Mouse (Mus musculus): ENCODE measurements around the gene Cited2.

Gene Cited2

DNA sequence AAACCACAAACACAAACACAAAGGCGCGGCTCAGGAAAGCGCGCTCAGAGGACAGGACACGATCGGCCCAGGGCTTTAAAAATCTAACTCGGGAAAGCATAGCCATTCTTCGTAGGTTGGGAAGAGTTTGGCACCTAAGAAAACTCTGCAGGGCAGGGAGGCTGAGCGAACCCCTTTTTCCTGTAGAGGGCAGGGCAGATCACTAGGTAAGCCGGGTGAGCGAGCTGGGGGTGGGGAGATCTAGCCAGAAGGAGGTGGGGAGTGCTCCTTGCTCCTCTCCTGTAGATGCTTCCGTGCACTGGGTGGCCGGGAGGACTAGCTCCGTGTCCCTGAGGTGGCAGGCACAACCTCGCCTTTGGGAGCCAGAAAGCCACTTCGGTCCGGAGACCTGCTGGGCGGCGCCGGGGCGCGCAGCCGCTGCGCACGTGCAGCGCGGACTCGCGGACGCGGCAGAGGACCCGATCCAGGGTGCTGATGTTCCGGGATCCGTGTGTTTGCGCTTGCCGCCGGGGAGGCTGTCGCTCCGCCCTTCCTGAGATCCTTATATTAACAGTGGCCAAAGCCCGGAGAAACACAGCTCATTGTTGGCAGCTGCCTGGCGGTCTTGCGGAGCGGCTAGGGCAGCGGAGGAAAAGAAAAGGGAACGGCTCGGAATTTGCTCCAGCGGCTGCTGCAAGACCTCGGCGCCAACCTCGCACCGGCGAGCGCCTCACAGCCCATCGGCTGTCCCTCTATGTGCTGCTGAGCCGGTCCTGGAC, at the start of gene Cited2:
TSS of gene Cited2 (plus strand) at position 566 of the 758 bp plus-strand sequence.
- DNase-seq (ENCODE audit: low read depth) = peak; percentile 91

DNA sequence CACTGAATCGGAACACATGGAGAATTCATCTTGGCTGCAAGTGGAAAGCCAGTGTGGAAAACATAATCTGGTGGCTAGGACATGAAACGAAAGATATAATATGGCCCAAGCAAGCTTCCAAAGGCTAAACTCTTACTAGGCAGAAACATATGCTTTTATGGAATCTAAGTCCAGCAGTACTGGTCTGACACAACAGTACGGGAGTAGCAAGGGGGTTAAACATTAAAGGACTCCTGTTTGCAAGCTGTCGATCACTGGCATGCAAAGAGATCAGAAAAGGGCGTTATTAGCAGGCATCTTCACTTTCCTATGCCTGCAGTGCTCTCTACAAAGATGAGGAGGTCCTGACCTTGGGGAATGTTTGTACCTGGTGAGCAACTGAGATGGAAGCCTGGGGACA, 48.6 kb upstream of the Cited2 start:
- no peak for DNase-seq (ENCODE audit: low read depth)

DNA sequence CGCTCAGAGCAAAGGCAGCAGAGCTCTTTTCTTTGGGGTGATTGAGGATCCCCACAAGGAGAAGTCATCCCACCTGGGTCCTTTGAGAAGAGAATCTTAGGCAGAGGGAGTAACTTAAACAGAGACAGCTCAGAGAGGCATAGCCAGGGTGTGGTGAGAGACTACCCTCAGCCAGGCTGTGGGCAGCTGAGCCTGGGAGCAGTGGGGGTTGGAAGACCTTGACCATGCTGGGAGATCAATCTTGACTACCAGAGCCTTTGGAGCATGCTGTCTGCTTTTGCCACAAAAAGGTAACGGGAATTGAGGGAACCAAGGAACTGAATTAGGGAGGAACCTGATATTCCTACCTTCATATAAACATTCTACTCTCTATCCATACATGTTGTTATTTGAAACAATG, 48.1 kb upstream of the Cited2 start:
- no peak for DNase-seq (ENCODE audit: low read depth)

DNA sequence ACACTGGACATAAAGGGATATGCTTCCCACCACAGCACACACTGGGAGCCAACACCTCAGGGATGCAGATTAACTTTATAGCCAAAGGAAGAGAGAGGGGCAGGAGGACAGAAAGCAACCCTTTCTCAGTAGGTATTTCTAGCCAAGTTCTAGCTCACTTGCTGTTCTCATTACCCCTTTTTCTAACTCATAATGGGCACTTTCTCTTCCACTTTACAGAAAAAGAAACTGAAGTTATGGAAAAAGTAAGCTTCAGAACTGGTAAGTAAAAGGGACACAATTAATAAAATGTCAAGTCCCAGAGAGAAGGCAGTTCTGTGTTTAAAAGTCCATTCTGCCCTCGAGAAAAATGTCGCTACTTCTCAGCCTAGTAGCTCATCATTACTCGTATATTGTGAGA, 46.6 kb upstream of the Cited2 start:
- DNase-seq (ENCODE audit: low read depth) = no peak

DNA sequence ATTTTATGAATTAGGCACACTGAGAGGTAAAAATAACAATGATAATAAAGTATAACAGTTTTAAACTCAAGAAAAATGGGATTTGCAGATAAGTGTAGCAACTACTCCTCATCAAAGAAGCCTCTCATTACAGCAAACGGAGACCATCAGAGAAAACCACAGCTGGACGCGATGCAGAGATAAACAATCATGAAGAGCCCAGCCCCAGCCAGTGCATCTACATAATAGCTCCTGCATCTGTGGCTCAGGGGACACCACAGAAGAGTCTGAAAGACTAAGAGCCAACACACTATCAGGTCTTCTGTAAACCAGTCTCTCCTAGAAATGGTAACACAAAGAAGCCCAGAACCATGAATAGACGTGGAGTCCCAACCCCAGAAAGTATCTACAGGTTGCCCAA, 45.7 kb upstream of the Cited2 start:
- DNase-seq (ENCODE audit: low read depth) = no peak

DNA sequence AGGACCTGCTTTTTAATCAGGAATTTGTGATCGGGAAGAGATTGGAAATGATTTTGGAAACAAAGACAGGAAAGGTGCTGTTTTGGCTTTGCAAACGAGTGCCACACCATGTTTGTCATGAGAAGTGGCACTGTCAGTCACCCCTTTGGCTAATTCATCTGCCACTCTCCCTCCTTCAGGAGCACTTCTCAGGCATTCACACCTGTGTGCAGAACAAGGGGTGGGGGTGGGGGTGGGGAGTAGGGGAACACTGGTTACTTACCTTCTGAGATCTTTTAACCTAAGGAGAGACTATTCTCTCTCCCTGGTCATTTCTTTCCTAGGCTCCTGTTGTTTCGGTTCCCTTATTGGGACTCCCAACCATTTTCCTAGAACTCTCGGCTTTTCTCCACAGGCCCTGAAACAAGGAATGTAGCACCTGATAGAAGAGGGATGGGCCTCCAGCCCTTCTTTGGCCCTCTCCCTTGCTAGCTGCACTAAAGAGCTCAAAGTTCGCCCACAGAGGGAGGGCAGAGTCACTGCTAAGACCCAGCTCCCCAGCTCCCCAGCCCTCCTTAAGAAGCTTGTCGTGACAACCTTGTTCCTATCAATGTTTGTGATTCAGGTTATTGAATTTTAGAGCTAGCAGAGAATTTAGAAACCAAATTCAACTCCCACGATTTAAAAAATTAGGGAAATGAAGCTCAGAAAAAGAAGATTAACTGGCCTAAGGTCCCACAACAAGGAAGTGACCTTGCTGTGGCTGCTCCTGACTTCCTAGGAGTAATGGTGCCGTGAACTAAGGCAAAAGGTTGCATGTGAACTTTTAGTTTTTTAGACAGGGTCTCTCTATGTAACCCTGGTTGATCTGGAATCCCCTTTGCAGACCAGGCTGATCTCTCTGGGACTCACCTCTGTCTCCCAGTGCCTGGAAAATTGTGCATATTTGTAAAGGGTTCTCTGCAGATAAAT, 42.3 kb upstream of the Cited2 start:
- DNase-seq (ENCODE audit: low read depth) = no peak

DNA sequence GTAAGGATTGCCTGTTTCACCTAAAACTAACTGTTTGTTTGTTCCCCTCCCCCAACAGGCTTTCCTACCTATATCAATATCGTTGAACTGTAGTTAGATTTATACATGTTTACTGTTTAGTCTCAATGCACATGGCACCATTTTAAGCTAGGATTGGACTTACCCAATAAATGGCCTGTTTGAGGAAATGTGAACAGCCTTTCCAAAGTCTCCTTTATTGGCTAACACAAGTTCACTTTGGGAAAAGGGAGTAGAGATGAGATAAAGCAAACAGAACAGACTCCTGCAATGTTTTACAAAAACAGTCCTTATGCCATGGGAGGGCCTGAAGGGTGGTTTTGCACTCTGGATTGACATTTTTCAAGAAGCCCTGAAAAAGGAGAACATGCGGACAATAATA, 41.6 kb upstream of the Cited2 start:
- no peak for DNase-seq (ENCODE audit: low read depth)

DNA sequence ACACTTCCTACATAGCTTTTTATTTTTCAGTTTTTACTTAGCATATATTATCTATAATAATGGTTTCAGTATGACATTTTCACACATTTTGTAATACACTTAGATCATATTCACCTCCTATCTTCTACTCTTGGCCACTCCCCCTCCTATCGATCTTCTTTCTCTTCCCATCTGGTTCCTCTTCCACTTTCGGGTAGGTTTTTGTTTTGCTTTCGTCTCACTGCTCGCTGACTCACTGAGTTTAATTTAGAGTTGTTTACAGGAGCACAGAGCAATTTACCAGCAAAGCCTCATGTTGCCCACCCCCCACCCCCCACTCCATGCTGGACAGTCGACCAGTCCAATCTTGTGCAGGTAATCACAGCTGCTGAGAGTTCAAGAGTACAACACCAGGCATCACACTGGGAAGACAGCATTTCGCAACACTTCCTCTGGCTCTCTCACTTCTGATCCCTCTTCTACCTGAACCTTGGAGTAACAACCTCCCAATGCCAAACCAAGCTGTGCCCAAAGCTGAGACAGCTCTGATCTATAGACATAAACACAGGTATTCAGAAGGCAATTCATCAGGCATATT, 39.1 kb upstream of the Cited2 start:
- DNase-seq (ENCODE audit: low read depth) = no peak

DNA sequence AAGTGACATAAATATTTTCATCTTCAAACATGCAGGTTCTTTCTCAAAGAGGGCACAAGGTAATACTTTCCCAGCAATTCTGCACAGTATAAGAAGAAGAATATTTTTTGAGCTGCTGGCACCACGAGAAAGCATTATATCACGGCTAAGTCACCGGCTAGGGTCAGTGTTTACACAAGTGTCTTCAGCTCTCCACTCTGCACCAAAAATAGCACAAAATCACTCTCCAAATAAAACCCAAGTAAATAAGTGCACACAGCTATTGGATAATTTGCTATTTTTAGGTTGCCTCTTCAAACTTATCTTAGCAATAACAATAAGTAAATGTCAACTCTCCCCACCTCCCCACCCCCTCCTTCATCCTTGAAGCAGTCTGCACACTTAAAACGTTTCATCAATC, 33.2 kb upstream of the Cited2 start:
- no peak for DNase-seq (ENCODE audit: low read depth)

DNA sequence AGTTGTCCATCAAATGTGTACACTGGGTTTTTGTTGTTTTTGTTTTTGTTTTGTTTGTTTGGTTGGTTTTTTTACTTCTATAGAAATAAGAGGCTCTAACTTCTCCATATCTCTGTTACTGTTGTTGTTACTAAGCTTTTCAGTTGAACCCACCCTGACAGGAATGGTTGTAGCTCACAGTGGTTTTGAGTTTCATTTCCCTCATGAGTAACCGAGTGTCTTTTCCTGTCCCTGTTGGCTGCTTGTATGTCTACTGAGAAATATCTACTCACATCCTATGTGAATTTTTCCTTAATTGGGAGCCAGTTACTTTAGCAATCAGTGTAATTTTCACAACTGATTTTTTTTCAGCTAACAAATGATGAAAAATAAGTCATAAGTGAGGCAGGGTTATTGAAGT, 31.3 kb upstream of the Cited2 start:
- no peak for DNase-seq (ENCODE audit: low read depth)

DNA sequence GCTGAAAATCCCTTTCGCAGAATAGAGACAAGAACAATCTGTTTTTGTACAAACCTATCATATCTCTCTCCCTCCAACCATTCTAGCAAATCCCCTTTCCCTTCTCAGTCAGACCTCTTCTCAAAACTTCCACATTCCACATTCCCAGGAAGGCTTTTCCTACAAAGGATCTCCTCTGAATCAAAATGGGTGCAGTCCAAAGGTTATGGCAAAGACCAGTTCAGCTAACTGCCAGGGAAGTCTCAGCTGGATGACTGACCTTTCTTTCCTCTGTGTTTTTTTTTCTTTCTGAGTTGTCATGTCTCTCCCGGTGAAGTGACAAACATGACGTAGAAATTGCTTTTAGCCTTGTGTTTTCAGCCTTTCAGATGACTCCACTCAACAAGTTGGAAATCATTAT, 27.2 kb upstream of the Cited2 start:
- DNase-seq (ENCODE audit: low read depth) = no peak

DNA sequence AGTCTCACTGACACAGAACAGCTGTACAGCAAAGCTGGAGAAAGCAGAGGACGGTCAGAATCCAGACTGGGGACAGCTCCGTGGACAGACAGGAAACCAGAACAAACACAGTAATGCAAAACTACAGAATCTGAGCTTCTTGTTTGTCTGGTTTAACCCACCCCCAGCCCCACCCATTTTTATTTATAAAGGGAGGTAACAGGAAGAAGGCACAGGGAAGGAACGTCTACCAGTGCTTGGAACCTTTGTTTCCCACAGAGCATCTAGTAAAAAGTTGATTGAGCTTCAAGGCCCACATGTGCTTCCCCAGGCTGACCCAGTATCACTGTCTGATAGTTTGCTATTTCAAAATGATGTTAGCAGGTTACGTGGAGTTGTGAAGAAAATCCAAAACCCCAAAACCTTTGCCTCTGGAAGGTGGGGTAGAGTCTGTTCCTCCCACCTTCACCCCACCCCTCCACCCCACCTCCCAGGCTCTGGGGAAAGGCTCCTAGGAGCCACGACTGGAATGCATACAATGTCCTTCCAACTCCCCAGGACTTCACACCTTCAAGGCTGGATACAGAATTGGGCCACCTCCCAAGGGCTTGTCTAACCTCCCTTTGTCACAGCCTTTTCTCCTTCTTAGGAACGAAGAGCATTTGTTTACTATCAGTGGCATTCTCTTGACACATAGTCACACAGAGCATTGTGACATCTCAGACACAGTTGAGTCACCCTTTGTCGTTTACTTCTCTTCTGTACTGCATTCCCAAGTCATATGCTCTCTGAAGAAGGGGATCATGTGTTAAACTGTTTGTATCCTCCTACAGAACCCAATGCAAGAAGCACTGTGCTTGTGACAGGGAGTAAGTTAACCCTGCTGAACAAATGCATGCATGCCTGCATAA, 25.4 kb upstream of the Cited2 start:
- DNase-seq (ENCODE audit: low read depth) = no peak

DNA sequence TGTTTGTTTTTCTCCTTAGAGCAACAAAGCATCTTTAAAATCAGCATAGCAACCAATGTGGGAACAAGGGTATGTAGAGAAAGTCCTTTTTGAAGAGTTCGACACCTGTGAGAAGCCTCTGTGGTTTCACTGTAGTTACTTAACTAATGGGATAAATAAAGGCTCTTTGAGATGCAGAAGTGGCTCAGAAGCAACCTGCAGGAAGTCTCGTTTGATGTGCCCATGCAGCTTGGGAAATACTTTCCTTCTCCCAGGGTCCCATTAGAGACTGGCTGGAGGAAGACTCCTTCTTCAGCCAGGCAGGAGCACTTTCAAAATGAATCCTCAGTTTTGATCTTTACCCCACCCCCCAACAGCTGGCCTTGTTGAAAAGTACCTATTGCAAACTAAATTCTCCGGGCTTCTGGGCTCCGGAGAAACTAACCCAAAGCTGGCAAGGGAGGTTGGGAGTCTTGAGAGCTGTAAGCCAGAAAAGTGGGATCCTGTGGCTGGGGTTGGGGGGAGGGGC, 17.5 kb upstream of the Cited2 start:
- no peak for DNase-seq (ENCODE audit: low read depth)

DNA sequence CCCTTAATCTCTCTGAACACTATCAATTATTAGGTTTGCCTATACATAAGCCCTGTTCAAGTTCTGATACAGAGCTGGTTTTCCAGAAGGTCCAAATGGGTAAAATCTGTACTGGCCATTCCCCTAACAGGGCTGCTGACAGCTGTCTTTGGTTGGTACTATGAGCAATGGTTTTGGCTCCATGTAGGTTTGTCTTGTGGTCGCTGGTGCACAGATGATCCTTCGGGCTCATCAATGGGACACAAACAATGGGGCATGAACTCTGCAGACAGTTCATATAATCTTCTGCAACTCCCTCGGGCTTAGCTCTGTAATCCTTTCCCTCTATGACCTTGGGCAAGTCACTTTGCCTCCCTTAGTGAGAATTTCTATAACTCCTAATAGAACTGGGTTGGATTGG, 12.3 kb upstream of the Cited2 start:
- no peak for DNase-seq (ENCODE audit: low read depth)

DNA sequence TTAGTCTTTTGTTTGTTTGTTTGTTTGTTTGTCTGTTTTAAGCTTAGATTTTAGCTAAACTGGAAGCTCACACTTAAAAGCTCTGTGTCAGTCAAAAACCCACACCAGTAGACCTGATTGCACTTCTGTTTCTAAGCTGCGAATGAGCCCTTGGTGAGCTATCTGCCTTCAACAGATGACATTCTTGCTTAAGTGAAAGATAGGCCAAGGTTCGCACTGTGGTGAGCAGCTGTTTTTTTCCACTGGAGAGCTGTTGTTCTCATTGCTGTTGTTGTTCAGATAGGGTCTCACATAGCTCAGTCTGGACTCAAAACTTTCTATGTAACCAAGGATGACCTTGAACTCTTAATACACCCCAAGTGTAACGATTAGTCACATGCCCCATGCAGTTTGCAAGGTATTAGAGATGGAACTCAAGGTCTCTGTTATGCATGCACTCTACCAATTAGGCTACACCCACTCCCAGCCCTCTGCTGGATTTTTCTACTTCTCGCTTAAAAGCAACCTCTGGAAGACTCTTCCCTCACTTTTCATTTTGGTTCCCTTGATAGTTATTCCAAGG, 3.9 kb upstream of the Cited2 start:
- DNase-seq (ENCODE audit: low read depth) = no peak

DNA sequence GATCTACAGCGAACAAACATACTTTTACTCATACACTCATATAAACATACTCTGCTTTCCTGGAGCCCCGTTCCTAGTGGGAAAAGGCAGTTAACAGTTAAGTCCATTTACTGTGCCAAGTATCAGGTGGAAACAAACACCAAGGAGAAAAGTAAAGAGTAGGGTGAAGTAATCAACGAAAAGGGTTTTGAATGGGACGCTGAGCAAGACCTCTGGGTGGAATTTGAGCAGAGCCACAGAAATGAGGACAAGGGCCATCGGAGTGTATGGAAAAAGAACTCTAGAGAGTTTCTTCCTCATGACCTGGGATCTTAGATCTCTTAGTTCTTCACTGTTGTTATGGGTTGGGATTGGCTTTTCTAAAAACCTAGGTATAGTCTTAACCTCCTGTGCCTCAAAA, 3.4 kb upstream of the Cited2 start:
- no peak for DNase-seq (ENCODE audit: low read depth)

DNA sequence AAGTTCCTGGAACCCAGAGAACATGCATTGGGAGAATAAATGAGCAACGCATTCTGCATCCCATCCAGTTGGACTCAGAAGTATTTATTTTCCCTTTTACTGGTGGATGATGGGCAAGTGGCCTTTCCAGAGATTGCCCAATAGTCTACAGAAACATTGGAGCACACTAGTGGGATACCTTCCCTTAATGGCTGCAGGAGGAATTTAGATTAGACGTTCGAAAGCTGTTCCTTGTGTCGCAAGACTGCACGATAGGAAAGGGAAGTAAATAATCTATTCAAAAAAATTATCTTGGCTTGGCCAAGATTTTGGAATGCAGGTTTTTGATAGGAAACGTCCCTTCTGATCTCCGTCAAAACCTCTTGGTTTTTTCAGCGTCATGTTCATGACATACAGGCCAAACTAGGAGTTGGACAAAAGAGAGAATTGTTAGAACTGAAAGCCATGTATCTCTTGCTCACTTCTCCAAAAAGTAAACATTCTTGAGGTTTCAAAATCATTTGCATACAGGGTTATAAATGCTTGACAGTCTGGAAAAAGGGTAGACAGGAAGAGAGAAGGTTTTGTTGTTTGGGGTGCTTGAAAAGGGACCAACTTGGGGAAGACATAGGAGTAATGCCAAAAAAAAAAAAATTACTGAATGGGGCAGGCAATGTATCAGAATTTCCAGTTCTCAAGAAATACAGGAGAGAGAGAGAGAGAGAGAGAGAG, 2.0 kb upstream of the Cited2 start:
- DNase-seq (ENCODE audit: low read depth) = no peak

DNA sequence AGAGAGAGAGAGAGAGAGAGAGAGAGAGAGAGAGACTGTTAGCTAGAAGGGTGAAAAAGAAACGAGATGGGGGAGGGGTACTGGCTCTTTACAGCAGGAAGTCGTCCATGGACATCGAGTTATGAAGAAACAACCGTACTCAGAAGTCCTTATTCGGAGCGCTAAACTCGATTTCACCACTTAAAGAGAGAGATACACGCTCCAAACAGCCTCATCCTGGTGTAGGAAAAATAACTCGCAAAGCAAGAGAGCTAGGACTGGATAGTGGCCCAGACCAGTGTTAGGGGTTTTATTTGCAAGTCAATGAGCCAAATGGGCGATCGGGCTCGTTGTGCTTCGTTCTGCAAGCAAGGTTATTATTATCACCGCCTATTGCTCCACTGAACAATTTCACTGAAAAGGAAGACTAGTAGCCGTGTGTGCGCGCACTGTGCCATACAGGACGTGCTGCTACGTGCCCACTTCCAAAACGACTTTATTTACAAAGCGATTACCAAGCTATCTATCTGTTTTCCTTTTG, 1.4 kb upstream of the Cited2 start:
- no peak for DNase-seq (ENCODE audit: low read depth)

DNA sequence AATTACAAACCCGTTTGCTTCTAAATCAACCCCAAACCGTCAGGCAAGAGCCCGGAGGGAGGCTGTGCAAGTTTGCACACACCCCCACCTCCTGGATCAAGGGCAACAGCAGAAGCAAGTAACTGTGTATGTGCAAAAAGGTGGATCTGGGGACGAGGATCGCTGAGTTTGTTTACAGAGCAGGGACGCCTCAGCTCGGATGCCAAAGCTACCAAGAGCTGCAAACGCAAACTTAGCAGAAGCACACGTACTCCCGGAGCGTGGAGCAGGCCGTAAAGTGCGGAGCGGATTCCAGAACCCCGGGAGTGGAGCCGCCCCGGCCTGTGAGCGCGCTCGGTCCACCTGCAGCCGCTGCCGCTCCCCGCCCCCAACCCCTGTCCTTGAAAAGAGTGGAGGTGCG, 860 bp upstream of the Cited2 start:
- DNase-seq (ENCODE audit: low read depth) = peak; percentile 83

DNA sequence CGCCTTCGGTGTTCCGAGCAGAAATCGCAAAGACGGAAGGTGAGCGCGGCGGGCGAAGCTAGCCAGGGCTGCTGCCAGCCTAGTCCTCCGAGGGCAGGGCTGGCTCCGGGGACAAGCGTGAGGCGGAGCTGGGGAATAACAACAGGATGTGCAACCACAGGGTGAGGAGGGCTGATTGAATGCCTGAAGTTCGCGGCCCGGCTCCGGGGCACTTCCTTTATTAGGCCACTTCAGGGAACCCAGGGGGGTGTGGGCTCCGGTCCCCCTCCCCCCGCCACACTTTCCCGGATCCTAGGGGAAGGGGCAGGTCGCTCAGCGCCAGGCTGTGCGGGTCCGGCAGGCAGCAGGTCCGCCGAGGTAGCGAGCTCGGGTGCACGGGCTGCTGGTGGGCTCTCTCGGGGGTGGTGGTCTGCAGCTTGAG, 413 bp downstream of the Cited2 start:
- no peak for DNase-seq (ENCODE audit: low read depth)

All from c-Kit-positive CD71-negative TER-119-negative erythroid progenitor cells, embryonic 14.5 days (primary cell).